Mouse (Mus musculus) liver, embryonic 16.5 days (tissue): ENCODE measurements around the gene Tex264. TPM values are rescaled to one million over a fixed set of nuclear protein-coding genes. Genes with fewer than 3 reads are reported as not detected.

Source experiments
- ATAC-seq: fragments of 200-750 bp; cut with Nextera tagmentation; 2 replicates; pipeline ENCODE4 v1.8.0; 2017; ENCODE audit warnings: low read depth, mild to moderate bottlenecking, moderate number of reproducible peaks, moderate library complexity
- H3K27ac ChIP-seq: fragments of 300-500 bp; sonication (generic); 2 replicates; pipeline ENCODE4 v1.5.1; 2014; ENCODE audit warnings: mild to moderate bottlenecking, low read length
- H3K27me3 ChIP-seq: fragments of 300-500 bp; sonication (generic); 2 replicates; pipeline ENCODE4 v1.6.1; 2014; ENCODE audit warnings: low read depth, low read length, mixed read lengths; ENCODE audit not compliant: control insufficient read depth, insufficient read depth
- H3K36me3 ChIP-seq: fragments of 300-500 bp; sonication (generic); 2 replicates; pipeline ENCODE4 v1.6.1; 2014; ENCODE audit warnings: mild to moderate bottlenecking; ENCODE audit not compliant: control insufficient read depth, insufficient read depth
- H3K4me1 ChIP-seq: fragments of 300-500 bp; sonication (generic); 2 replicates; pipeline ENCODE4 v1.6.1; 2014; ENCODE audit warnings: low read depth, low read length, mixed read lengths; ENCODE audit not compliant: control insufficient read depth
- H3K4me2 ChIP-seq: fragments of 300-500 bp; sonication (generic); 2 replicates; pipeline ENCODE4 v1.6.1; 2014; ENCODE audit warnings: low read depth, low read length, mixed read lengths
- H3K4me3 ChIP-seq: fragments of 300-500 bp; sonication (generic); 2 replicates; pipeline ENCODE4 v1.5.1; 2014; ENCODE audit warnings: low read depth, mild to moderate bottlenecking, low read length
- H3K9ac ChIP-seq: fragments of 300-500 bp; sonication (generic); 2 replicates; pipeline ENCODE4 v1.6.1; 2014; ENCODE audit warnings: low read depth, low read length
- H3K9me3 ChIP-seq: fragments of 300-500 bp; sonication (generic); replicated peaks from 2 replicates; pipeline ENCODE4 v1.6.1; 2016; ENCODE audit warnings: low read length; ENCODE audit not compliant: control insufficient read depth
- WGBS: fragments of 180-500 bp; shearing (Covaris S2); extraction: QIAGEN DNeasy Blood & Tissue Kit; methylation state at CpG from one replicate; pipeline ENCODE4 v1.1.7; 2014; ENCODE audit not compliant: insufficient replicate concordance; 5-methylcytosine and 5-hydroxymethylcytosine counted together
- polyA plus RNA-seq: library from polyadenylated mRNA; unstranded; fragments of >200 nt; fragmentation: Nextera tagmentation; extraction: Ambion mirVana; gene quantifications from 2 replicates; pipeline ENCODE4 v1.2.1, GENCODE M21; 2015

Gene Tex264
- 15.4 and 17.8 TPM in 2 replicates for polyA plus RNA-seq

DNA sequence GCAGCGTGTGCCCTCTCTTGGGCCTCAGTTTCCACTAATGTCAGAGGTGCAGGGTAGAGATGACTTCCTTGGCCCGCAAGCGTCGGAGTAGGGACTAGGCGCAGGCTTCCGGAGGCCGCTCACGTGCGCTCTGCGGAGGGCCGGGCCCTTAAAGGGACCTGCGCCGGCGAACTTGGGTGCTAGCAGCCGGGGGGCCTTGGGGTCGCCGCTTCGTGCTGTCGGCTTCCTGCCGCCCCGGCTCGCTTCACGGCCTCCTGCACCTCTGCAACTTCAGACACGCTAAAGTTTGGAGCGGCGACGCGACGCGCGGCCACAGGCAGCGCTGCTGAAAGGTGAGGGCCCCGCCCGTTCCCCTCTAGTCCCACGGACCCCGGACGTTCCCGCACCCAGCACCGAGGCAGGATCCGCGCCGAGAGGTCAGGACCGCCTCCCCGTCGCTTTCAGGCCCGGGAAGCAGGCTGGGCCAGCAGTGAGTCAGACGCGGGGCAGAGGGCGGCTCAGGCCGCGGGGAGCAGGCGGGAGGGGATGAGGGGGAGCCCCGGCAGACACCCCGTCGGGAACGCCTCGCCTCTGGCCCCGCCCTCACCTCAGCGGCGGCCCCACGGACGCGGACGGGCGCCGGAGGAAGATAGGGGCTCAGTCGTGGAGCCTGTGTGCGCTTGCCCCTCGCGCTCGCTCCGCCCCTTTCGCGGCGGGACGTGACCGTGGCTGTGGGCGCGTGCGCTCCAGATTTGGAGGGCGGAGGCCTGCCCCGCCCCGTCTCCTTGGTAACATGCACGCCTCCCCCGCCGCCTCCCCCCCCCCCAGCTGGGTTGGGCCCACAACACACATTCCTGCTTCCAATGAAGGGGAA is at the start of gene Tex264:
Gene Tex264, minus strand, starts transcription at position 679 of the 853 bp plus-strand sequence.
- H3K9me3 ChIP-seq = no peaks in the 10 kb centered on the region
- peak within 1 kb of the TSS; percentile 55; the same call in 1 of the 2 replicates for H3K27ac ChIP-seq
- WGBS = under 1% methylated on average over 72 of the region's 86 CpGs
- H3K27me3 ChIP-seq = no peaks in the 10 kb centered on the region
- peak within 1 kb of the TSS; percentile 74 for H3K4me3 ChIP-seq
- H3K4me1 ChIP-seq = peaks cover 21% of the 10 kb centered on the region
- peak within 1 kb of the TSS; percentile 59 for H3K9ac ChIP-seq
- peak; percentile 83 for ATAC-seq
- H3K36me3 ChIP-seq = no peaks in the 10 kb centered on the region; the same call in 1 of the 2 replicates
- peak within 1 kb of the TSS; percentile 99 for H3K4me2 ChIP-seq

DNA sequence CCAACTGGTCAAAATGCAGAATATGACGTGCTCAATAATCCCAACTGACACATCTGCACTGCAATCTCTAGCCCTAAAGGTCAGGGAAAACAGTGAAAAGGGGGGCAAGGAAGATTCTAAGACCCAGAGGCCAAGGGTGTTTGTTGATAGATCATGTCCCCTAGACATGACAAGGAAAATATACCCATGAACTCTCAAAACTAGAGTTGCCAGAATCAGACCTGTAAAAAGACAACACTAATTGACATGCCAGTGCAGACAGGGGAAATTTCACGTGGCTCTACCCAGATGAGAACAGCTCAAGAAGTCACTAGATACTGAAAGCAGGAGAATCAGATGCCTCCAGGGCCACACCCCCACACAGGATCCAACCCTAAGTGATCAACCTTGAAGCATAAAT is 48.0 kb upstream of the Tex264 start:
- Histone ChIP-seq H3K9me3 (no peaks in the 10 kb centered on the region), H3K36me3 (no peaks in the 10 kb centered on the region), H3K27me3 (no peaks in the 10 kb centered on the region), H3K9ac (no peak overlapping the region), H3K4me2 (no peak overlapping the region), H3K4me1 (no peaks in the 10 kb centered on the region), H3K4me3 (no peak overlapping the region), H3K27ac (no peak overlapping the region)
- no peak for ATAC-seq
- 48% methylated on average over 2 of the region's 2 CpGs for WGBS

DNA sequence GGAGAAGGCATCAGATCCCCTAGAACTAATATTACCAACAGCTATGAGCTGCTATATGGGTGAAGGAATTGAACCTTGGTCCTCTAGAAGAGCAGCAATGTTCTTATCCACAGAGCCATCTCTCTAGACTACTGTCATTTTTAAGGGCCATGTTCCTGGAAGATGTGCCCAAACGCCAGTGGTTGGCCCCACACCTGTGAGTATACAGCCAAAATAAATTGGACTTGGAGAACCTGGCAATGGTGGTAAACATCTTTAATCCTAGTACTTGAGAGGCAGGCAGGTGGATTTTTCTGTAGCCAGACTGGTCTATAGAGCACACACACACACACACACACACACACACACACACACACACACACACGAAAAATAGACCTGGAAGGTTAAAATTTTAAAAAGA is 43.7 kb upstream of the Tex264 start:
- 61% methylated on average over 2 of the region's 2 CpGs for WGBS
- Histone ChIP-seq H3K4me3 (no peak overlapping the region), H3K9me3 (no peaks in the 10 kb centered on the region)

DNA sequence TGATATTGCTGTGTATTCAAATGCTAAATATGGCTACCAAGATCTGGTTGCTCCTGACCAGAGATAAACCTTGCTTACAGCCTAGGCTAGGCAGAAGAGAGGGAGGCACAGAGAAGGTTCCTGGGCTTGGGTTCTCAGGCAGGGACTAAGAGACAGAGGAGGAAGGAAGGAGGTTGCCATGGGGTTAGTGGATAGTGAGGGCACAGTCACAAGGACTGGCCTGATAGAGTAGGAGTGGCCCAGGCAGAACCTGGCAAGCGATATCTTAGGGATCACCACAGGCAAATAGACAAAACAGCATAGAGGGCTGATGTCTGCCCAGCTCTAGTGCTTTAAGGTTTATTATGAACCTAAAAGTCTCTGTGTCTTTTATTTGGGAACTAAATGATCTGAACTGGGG is 41.2 kb upstream of the Tex264 start:
- Histone ChIP-seq H3K9me3 (no peaks in the 10 kb centered on the region), H3K27me3 (no peaks in the 10 kb centered on the region), H3K27ac (no peak overlapping the region), H3K4me2 (no peak overlapping the region), H3K9ac (no peak overlapping the region), H3K36me3 (no peaks in the 10 kb centered on the region), H3K4me3 (no peak overlapping the region), H3K4me1 (peaks cover 5% of the 10 kb centered on the region)
- 12% methylated on average over 1 of the region's 1 CpGs for WGBS
- peak; percentile 73 for ATAC-seq

More for the DNA sequence above, 43.7 kb upstream of the Tex264 start:
- Histone ChIP-seq H3K27ac (no peak overlapping the region), H3K4me1 (peaks cover 5% of the 10 kb centered on the region), H3K4me2 (no peak overlapping the region), H3K36me3 (no peaks in the 10 kb centered on the region), H3K27me3 (no peaks in the 10 kb centered on the region), H3K9ac (no peak overlapping the region)
- no peak for ATAC-seq

DNA sequence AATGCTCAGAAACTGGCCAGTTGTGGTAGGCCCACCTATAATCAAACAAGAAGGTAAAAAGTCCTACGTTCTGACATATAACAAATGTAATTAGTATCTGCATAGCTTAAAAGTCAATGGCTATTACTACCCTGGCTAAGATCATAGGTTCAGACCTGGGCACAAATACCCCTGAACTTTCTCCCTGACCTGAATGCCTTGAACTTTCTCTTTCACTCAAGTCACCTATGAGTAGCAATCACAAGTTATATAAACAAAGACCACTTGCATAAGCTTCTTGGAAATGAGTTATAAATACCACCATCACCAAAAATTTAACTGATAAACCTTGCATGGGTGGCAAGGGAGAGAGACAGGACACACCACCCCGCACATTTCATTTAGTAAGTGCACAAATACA is 39.7 kb upstream of the Tex264 start:
- Histone ChIP-seq H3K4me2 (no peak overlapping the region), H3K27ac (no peak overlapping the region), H3K9ac (no peak overlapping the region), H3K4me3 (no peak overlapping the region), H3K9me3 (no peaks in the 10 kb centered on the region), H3K4me1 (peaks cover 5% of the 10 kb centered on the region), H3K36me3 (no peaks in the 10 kb centered on the region), H3K27me3 (no peaks in the 10 kb centered on the region)
- ATAC-seq = no peak
- WGBS = 70% methylated on average over 2 of the region's 2 CpGs

DNA sequence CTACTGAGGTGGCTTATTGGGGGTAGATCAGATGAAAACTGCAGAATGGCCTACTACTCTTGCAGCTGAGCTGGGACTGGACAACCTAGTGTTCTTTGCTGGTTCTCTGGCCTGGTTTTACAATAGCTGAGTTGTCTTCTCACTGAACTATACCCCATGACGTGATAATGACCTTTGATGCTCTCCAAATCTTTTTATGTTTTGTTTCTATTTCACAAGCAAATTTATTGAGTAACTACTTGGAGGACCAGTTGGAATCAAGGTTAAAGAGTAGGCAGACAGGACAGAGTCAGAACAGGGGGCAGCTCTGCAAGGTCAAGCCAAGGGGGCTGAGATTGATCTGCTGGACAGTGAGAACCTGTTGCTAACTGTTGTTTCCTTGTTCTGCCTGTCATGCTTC is 39.1 kb upstream of the Tex264 start:
- H3K4me2 ChIP-seq = no peak overlapping the region
- H3K27ac ChIP-seq = peak overlapping the region; percentile 48
- peak; percentile 62 for ATAC-seq
- H3K9me3 ChIP-seq = no peaks in the 10 kb centered on the region
- H3K4me1 ChIP-seq = peaks cover 5% of the 10 kb centered on the region
- no peaks in the 10 kb centered on the region for H3K36me3 ChIP-seq
- H3K9ac ChIP-seq = no peak overlapping the region
- 65% methylated on average over 1 of the region's 1 CpGs for WGBS
- H3K27me3 ChIP-seq = no peaks in the 10 kb centered on the region
- no peak overlapping the region for H3K4me3 ChIP-seq

DNA sequence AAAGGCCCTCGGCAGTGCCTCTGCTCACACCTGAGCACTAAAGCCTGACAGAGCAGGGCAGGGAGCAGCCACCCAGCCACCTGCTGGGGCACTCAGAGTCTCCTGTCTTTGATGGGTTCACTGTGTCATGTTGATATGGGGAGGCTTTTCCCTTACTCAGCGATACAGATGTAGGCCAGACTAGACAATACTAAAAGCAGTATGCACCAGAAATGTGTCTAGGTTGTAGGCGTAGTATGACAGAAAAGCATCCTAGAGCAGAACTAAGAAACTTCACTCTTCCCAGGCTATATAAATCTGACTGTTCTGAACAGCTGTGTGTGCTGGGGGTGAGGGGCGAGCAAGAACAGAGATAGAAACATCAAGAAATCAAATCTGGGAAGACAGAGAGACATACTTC is 31.0 kb upstream of the Tex264 start:
- 80% methylated on average over 4 of the region's 4 CpGs for WGBS
- no peak overlapping the region for H3K27ac ChIP-seq
- peaks cover 23% of the 10 kb centered on the region for H3K36me3 ChIP-seq
- H3K27me3 ChIP-seq = no peaks in the 10 kb centered on the region
- H3K4me3 ChIP-seq = no peak overlapping the region
- no peak overlapping the region for H3K4me2 ChIP-seq
- no peak overlapping the region for H3K9ac ChIP-seq
- ATAC-seq = no peak
- H3K4me1 ChIP-seq = no peaks in the 10 kb centered on the region
- H3K9me3 ChIP-seq = no peaks in the 10 kb centered on the region

DNA sequence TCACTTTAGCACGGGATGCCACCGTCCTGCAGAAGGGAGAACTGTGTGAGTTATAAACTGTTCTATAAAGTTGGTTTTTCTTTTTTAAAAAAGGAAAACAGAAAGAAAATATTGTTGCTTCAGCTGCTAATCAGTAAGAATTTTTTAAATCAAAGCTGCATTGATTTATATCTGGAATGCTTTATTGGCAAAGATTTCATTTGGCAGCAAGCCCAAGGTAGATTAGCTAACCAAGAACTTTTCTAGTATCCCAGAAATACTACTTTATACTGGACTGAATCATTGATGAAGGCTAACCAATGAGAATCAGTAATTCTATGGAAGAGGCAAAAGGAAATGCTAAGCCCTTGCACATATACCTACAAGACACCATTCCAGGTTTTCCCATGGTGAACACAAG is 30.5 kb upstream of the Tex264 start:
- H3K9me3 ChIP-seq = no peaks in the 10 kb centered on the region
- no peak overlapping the region for H3K4me2 ChIP-seq
- no peaks in the 10 kb centered on the region for H3K4me1 ChIP-seq
- H3K9ac ChIP-seq = no peak overlapping the region
- no peak overlapping the region for H3K27ac ChIP-seq
- no peaks in the 10 kb centered on the region for H3K27me3 ChIP-seq
- WGBS = 84% methylated on average over 2 of the region's 2 CpGs
- no peak overlapping the region for H3K4me3 ChIP-seq
- H3K36me3 ChIP-seq = peaks cover 23% of the 10 kb centered on the region
- no peak for ATAC-seq

DNA sequence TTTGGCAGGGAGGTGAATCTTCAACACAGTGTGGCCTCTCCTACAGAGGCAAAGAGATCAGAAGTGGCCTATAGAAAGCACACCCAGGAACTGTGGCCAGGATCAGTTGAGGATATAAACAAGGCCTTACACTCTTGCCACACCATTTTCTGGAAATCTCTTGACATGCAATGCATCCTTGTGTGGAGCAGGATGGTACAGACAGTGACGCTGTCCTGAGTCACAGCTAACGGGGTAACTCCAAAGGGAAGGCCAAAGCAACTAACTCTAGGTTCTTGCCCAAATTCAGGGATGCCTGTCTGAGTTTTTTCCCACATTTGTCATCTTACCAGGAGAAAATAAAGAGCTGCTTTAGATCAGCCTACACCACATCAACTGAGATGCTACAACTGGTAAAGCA is 26.7 kb upstream of the Tex264 start:
- WGBS = 86% methylated on average over 2 of the region's 2 CpGs
- peaks cover 23% of the 10 kb centered on the region for H3K36me3 ChIP-seq

More for the DNA sequence above, 26.7 kb upstream of the Tex264 start:
- no peaks in the 10 kb centered on the region for H3K27me3 ChIP-seq
- no peak overlapping the region for H3K4me2 ChIP-seq
- H3K4me1 ChIP-seq = no peaks in the 10 kb centered on the region
- no peaks in the 10 kb centered on the region for H3K9me3 ChIP-seq
- H3K27ac ChIP-seq = no peak overlapping the region
- no peak overlapping the region for H3K9ac ChIP-seq
- no peak overlapping the region for H3K4me3 ChIP-seq
- no peak for ATAC-seq
